Mouse (Mus musculus): Measurements from ENCODE around the gene A930033H14Rik. TPM values are rescaled to one million over a fixed set of nuclear protein-coding genes. Genes with fewer than 3 reads are reported as not detected.

Gene A930033H14Rik
- polyA plus RNA-seq (2015; fragmentation: Nextera tagmentation; extraction: Ambion mirVana), result 1.5 and 1.7 TPM in 2 replicates

DNA sequence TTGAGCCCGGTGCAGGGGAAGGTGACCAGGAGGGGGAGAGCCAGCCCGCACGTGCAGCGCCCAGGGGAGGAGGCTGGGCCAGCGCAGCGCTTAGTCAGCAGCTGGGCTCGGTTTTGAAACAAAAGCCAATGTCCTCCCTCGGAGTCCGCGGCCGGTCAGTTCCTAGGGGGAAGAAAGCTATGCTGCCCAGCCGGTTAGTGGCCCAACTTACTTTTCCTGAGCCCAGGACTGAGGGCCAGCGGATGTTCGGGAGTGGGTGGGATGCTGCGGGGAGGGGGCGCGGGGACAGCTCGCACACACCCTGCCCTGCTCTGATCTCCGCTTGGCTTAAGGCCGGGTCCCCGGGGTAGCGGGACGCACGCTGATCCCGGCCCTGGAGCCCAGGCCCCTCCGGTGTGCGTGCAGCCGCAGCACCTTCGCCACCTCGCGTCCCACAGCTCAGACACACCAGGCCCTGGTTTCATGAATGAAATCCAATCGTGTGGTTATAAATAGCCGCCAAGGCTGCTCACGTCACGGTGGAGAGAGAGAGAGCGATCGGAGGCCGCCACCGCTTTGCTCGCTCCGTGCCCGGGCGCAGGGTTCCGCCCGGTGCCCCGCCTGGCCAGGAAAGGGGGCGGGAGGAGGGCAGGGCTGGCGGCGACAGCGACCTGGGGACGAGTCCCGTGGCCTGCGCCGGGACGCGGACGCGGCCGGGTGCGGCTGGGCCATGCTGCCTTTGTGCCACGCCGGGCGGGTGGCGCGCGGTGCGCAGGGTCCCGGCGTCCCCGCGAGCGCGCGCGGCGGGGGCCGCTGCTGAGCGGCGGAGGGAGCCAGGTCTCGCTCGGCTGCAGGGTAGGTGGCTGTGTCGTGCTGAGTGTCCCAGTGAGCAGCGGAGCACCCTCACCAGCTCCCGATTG, at the start of gene A930033H14Rik:
Gene A930033H14Rik, minus strand, starts transcription at position 557 of the 899 bp plus-strand sequence.

Other genes with a start within 250 kb of the A930033H14Rik start
- gene Rhobtb1, start 61.7 kb downstream of the A930033H14Rik start, polyA plus RNA-seq (2015; fragmentation: Nextera tagmentation; extraction: Ambion mirVana), result 12.5 and 17.7 TPM in 2 replicates
- 386 and 430 TPM in 2 replicates for gene Cdk1, start 139.8 kb upstream of the A930033H14Rik start, polyA plus RNA-seq (2015; fragmentation: Nextera tagmentation; extraction: Ambion mirVana)
- gene Ank3, start 185.7 kb upstream of the A930033H14Rik start, polyA plus RNA-seq (2015; fragmentation: Nextera tagmentation; extraction: Ambion mirVana), result 5.5 and 7.7 TPM in 2 replicates

Measured in spleen, postnatal 0 days (tissue).